Mouse (Mus musculus) cerebellum, adult 11 months (tissue): ENCODE results near the gene Olfr1212.

ENCODE experiments used
- DNase-seq: peaks from one replicate; pipeline ENCODE4 v3.0.0; 2022

The Olfr1212 gene

GRCm38 (mm10) chr2:88953669-88954068 lies at the start of gene Olfr1212:
Gene Olfr1212 (plus strand): TSS chr2:88953969.
- no peak for DNase-seq

DNA sequence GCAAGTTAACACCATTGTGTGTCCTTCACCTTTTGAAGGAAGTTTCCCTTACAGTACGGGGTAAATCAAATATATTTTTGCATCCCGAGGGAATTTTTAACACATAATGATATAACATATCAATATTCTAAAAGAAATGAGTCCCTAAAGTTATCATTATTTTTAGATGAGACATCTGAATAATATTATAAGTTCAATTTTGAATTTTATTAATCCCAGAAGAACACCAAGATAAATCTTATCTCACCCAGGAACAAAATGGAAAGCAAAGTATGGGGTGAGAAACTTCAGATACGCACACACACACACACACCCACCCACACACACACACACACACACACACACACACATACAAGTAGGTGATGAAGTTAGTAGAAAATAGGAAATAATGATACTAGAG lies 38.7 kb upstream of the Olfr1212 start, which contains the start of gene Olfr1209:
Gene Olfr1209 (minus strand): TSS at position 101 of the 400 bp plus-strand sequence.
- no peak for DNase-seq

- DNase-seq, result no peak
Observed at GRCm38 (mm10) chr2:88938011-88938410, 15.8 kb upstream of the Olfr1212 start, which contains the start of gene Olfr1211. Gene Olfr1211 (minus strand): TSS chr2:88938111.

GRCm38 (mm10) chr2:88980181-88980580 lies 26.4 kb downstream of the Olfr1212 start, which contains the start of gene Gm13762:
Gene Gm13762 (minus strand): TSS chr2:88980281.
- no peak for DNase-seq

DNA sequence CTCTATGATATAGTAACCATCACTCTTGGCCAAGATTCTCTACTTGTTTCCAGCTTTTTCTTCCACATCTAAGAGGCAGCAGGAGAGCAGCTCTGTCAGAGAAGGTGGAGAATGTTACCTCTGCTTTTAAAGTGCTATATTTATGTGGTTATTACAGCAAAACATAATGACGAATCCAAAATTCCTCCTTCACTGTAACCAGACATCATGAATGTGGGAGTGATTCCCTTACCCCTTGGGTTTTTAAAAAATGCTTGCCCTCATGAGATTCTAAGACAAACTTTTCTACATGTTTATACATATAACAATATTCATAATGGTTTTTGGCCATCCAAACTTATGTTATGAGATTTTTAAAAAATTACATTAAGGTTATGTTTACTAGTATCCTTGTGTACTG lies 38.8 kb downstream of the Olfr1212 start, which contains the start of gene Olfr1214:
Gene Olfr1214 (minus strand): TSS at position 101 of the 400 bp plus-strand sequence.
- DNase-seq, result no peak

DNA sequence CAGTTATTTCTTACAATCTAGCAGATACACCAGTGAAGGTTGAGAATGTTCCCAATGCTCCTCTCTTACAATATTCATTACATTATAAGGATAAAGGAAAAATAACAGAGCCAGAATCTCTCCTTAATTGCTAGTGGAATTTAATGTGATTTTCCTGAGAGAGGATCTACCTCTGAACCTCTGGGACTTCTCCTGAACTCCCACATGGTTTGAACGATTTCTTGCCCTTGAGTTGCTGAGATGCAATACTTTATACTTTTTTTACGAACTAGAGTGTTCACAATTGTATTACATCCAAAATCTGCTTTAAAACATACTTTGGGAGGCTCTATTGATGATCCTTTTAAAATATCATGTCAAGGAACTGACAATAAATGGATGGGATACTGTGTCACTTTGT lies 53.1 kb downstream of the Olfr1212 start, which contains the start of gene Olfr1215:
Gene Olfr1215 (minus strand): TSS at position 101 of the 400 bp plus-strand sequence.
- no peak for DNase-seq
